Mouse (Mus musculus) lung, postnatal 0 days (tissue): ENCODE data around the gene Kctd11. TPM values are rescaled to one million over a fixed set of nuclear protein-coding genes. Genes with fewer than 3 reads are reported as not detected.
A peak's percentile ranks its signal among the peaks of the same experiment; 100 is the strongest.

Source experiments
- ATAC-seq: fragments of 200-750 bp; cut with Nextera tagmentation; 2 replicates; pipeline ENCODE4 v1.8.0; 2017; ENCODE audit warnings: moderate library complexity
- DNase-seq: peaks from one replicate; pipeline ENCODE4 v3.0.0-alpha.2; 2016; ENCODE audit warnings: low spot score
- H3K27ac ChIP-seq: fragments of 300-500 bp; sonication (generic); 2 replicates; pipeline ENCODE4 v1.5.1; 2014; ENCODE audit warnings: antibody characterized with exemption, mild to moderate bottlenecking, low read length, mixed read lengths
- H3K27me3 ChIP-seq: fragments of 300-500 bp; sonication (generic); replicated peaks from 2 replicates; pipeline ENCODE4 v1.6.1; 2014; ENCODE audit warnings: low read length, mixed read lengths; ENCODE audit not compliant: insufficient read depth
- H3K36me3 ChIP-seq: fragments of 300-500 bp; sonication (generic); 2 replicates; pipeline ENCODE4 v1.6.1; 2014; ENCODE audit warnings: low read length, mixed read lengths; ENCODE audit not compliant: insufficient read depth
- H3K4me1 ChIP-seq: fragments of 300-500 bp; sonication (generic); 2 replicates; pipeline ENCODE4 v1.6.1; 2014; ENCODE audit warnings: antibody characterized with exemption, low read depth, low read length, mixed read lengths; ENCODE audit not compliant: insufficient read depth
- H3K4me2 ChIP-seq: fragments of 300-500 bp; sonication (generic); replicated peaks from 2 replicates; pipeline ENCODE4 v1.6.1; 2014; ENCODE audit warnings: low read depth, mild to moderate bottlenecking, low read length, moderate library complexity, mixed read lengths
- H3K4me3 ChIP-seq: fragments of 300-500 bp; sonication (generic); 2 replicates; pipeline ENCODE4 v1.5.1; 2014; ENCODE audit warnings: low read depth, low read length
- H3K9ac ChIP-seq: fragments of 300-500 bp; sonication (generic); replicated peaks from 2 replicates; pipeline ENCODE4 v1.6.1; 2014; ENCODE audit warnings: low read depth, mild to moderate bottlenecking
- H3K9me3 ChIP-seq: fragments of 300-500 bp; sonication (generic); 2 replicates; pipeline ENCODE4 v1.6.1; 2016; ENCODE audit warnings: low read length, mixed read lengths
- CTCF ChIP-seq: IDR thresholded peaks from 2 replicates; pipeline ENCODE4 v1.5.1; 2016; ENCODE audit warnings: antibody characterized with exemption, mild to moderate bottlenecking
- EP300 ChIP-seq: IDR thresholded peaks from 2 replicates; pipeline ENCODE4 v1.6.1; 2016; ENCODE audit warnings: antibody characterized with exemption, mild to moderate bottlenecking, control low read depth
- WGBS: fragments of 180-500 bp; shearing (Covaris S2); extraction: QIAGEN DNeasy Blood & Tissue Kit; methylation state at CpG from one replicate; pipeline ENCODE4 v1.1.7; 2014; 5-methylcytosine and 5-hydroxymethylcytosine counted together
- polyA plus RNA-seq: library from polyadenylated mRNA; unstranded; fragments of >200 nt; fragmentation: Nextera tagmentation; extraction: Ambion mirVana; gene quantifications from 2 replicates; pipeline ENCODE4 v1.2.1, GENCODE M21; 2015

Kctd11 gene
- polyA plus RNA-seq, 1 experiment from 2014 or later: 10.1 TPM

- under 1% methylated on average over 37 of the region's 38 CpGs for WGBS
- Histone ChIP-seq H3K27me3 (no peaks in the 10 kb centered on the region), H3K27ac (peak within 1 kb of the TSS; percentile 93), H3K4me2 (peak within 1 kb of the TSS; percentile 73), H3K9me3 (no peaks in the 10 kb centered on the region), H3K4me1 (no peaks in the 10 kb centered on the region), H3K36me3 (peaks cover 8% of the 10 kb centered on the region; the same call in 1 of the 2 replicates), H3K9ac (peak within 1 kb of the TSS; percentile 65), H3K4me3 (peak within 1 kb of the TSS; percentile 82)
- ATAC-seq (peak; percentile 93), DNase-seq (peak; percentile 99)
- TF ChIP-seq CTCF: no peak
- peak; percentile 42; the same call in 1 of the 2 replicates for TF ChIP-seq EP300
Measured at GRCm38 (mm10) chr11:69900471-69901405, 19.5 kb upstream of the Kctd11 start, which contains the start of the genes 2810408A11Rik and Neurl4. 2810408A11Rik (minus strand) TSS chr11:69900987. Neurl4 (plus strand) TSS chr11:69901072.

GRCm38 (mm10) chr11:69899870-69900269 is 18.7 kb upstream of the Kctd11 start:
- WGBS: 28% methylated on average over 4 of the region's 4 CpGs
- Histone ChIP-seq H3K9ac (no peak overlapping the region), H3K27ac (no peak overlapping the region), H3K4me3 (peak overlapping the region; percentile 82; the same call in 1 of the 2 replicates), H3K36me3 (peaks cover 3% of the 10 kb centered on the region; the same call in 1 of the 2 replicates), H3K4me1 (no peaks in the 10 kb centered on the region), H3K4me2 (peak overlapping the region; percentile 73; the same call in 1 of the 2 replicates), H3K27me3 (no peaks in the 10 kb centered on the region), H3K9me3 (no peaks in the 10 kb centered on the region)
- ATAC-seq: no peak
- TF ChIP-seq EP300: no peak
- TF ChIP-seq CTCF: no peak
- DNase-seq: peak; percentile 54

- Histone ChIP-seq H3K4me2 (no peak within 1 kb of the TSS), H3K27me3 (no peaks in the 10 kb centered on the region), H3K9me3 (no peaks in the 10 kb centered on the region), H3K4me3 (no peak within 1 kb of the TSS), H3K4me1 (peaks cover 9% of the 10 kb centered on the region; the same call in 1 of the 2 replicates), H3K27ac (no peak within 1 kb of the TSS), H3K9ac (no peak within 1 kb of the TSS), H3K36me3 (no peaks in the 10 kb centered on the region)
- 72% methylated on average over 4 of the region's 4 CpGs for WGBS
- TF ChIP-seq EP300: no peak
- DNase-seq (no peak), ATAC-seq (no peak)
Measured at GRCm38 (mm10) chr11:69895291-69895690, 14.1 kb upstream of the Kctd11 start, which contains the start of gene Acap1. Acap1 (minus strand) TSS chr11:69895539.

- no peaks in the 10 kb centered on the region for H3K27me3 ChIP-seq
- no peak overlapping the region for H3K4me2 ChIP-seq
- peak; percentile 23 for DNase-seq
- no peak overlapping the region for H3K27ac ChIP-seq
- TF ChIP-seq EP300 (no peak), CTCF (no peak)
- H3K9ac ChIP-seq: no peak overlapping the region
- WGBS: 69% methylated on average over 5 of the region's 5 CpGs
- no peaks in the 10 kb centered on the region for H3K9me3 ChIP-seq
- no peaks in the 10 kb centered on the region for H3K36me3 ChIP-seq
- H3K4me1 ChIP-seq: peaks cover 9% of the 10 kb centered on the region; the same call in 1 of the 2 replicates
- no peak overlapping the region for H3K4me3 ChIP-seq
- no peak for ATAC-seq
Measured at GRCm38 (mm10) chr11:69894671-69895070, 13.5 kb upstream of the Kctd11 start.

GRCm38 (mm10) chr11:69891482-69891881 is 10.3 kb upstream of the Kctd11 start:
- H3K36me3 ChIP-seq: no peaks in the 10 kb centered on the region
- WGBS: 25% methylated on average over 4 of the region's 4 CpGs
- ATAC-seq (peak; percentile 71), DNase-seq (peak; percentile 65)
- TF ChIP-seq EP300 (no peak), CTCF (no peak)
- H3K27ac ChIP-seq: no peak overlapping the region
- no peak overlapping the region for H3K4me2 ChIP-seq
- no peaks in the 10 kb centered on the region for H3K9me3 ChIP-seq
- H3K27me3 ChIP-seq: no peaks in the 10 kb centered on the region
- H3K9ac ChIP-seq: no peak overlapping the region
- no peak overlapping the region for H3K4me3 ChIP-seq
- H3K4me1 ChIP-seq: peaks cover 9% of the 10 kb centered on the region; the same call in 1 of the 2 replicates

- peak overlapping the region; percentile 32; the same call in 1 of the 2 replicates for H3K27ac ChIP-seq
- ATAC-seq: peak; percentile 70
- 59% methylated on average over 8 of the region's 8 CpGs for WGBS
- peaks cover 14% of the 10 kb centered on the region; the same call in 1 of the 2 replicates for H3K4me1 ChIP-seq
- no peak overlapping the region for H3K4me2 ChIP-seq
- peak; percentile 71 for DNase-seq
- TF ChIP-seq CTCF (peak; percentile 76), EP300 (no peak)
- no peaks in the 10 kb centered on the region for H3K9me3 ChIP-seq
- H3K9ac ChIP-seq: no peak overlapping the region
- no peaks in the 10 kb centered on the region for H3K27me3 ChIP-seq
- H3K36me3 ChIP-seq: no peaks in the 10 kb centered on the region
- no peak overlapping the region for H3K4me3 ChIP-seq
Measured at GRCm38 (mm10) chr11:69886907-69887635, 5.9 kb upstream of the Kctd11 start.
